Mouse (Mus musculus) small intestine, adult 2 months (tissue): ENCODE results near the gene Tomm6. TPM values are rescaled to one million over a fixed set of nuclear protein-coding genes. Genes with fewer than 3 reads are reported as not detected.

ENCODE experiments used
- H3K27ac ChIP-seq: fragments of 200-500 bp; 2 replicates; pipeline ENCODE4 v1.5.1; 2012; ENCODE audit warnings: low read depth, low read length, control low read depth, inconsistent platforms; ENCODE audit not compliant: insufficient read depth
- H3K27me3 ChIP-seq: fragments of 200-500 bp; 2 replicates; pipeline ENCODE4 v1.6.1; 2012; ENCODE audit warnings: mild to moderate bottlenecking, moderate library complexity, low read length, inconsistent platforms; ENCODE audit not compliant: control insufficient read depth, insufficient read depth
- H3K36me3 ChIP-seq: fragments of 200-500 bp; 2 replicates; pipeline ENCODE4 v1.6.1; 2012; ENCODE audit warnings: mild to moderate bottlenecking, low read length, control low read depth, inconsistent platforms; ENCODE audit not compliant: control insufficient read depth, insufficient read depth
- H3K4me1 ChIP-seq: fragments of 200-500 bp; 2 replicates; pipeline ENCODE4 v1.6.1; 2012; ENCODE audit warnings: low read length, inconsistent platforms, mixed read lengths; ENCODE audit not compliant: control insufficient read depth, insufficient read depth, insufficient read length
- H3K4me3 ChIP-seq: fragments of 200-500 bp; 2 replicates; pipeline ENCODE4 v1.5.1; 2012; ENCODE audit warnings: low read depth, mild to moderate bottlenecking, control low read depth, inconsistent platforms, low read length, moderate library complexity
- CTCF ChIP-seq: fragments of 200-500 bp; IDR thresholded peaks from 2 replicates; pipeline ENCODE4 v1.5.1; 2012; ENCODE audit warnings: low read depth, mild to moderate bottlenecking, control low read depth, inconsistent platforms, low read length, moderate library complexity, mixed read lengths; ENCODE audit not compliant: insufficient replicate concordance, insufficient read length; ENCODE audit errors: extremely low read depth
- POLR2A ChIP-seq: fragments of 200-500 bp; IDR thresholded peaks from 2 replicates; pipeline ENCODE4 v1.6.1; 2012; ENCODE audit warnings: low read depth, mild to moderate bottlenecking, control low read depth, inconsistent platforms, low read length, moderate library complexity
- WGBS: fragments of 180-500 bp; shearing (Covaris S2); methylation state at CpG from one replicate; pipeline ENCODE4 v1.1.7; 2018; 5-methylcytosine and 5-hydroxymethylcytosine counted together
- polyA plus RNA-seq: library from polyadenylated mRNA; depleted of rRNA; stranded (reverse); fragments of >200 nt; gene quantifications from 2 replicates; pipeline ENCODE4 v1.2.3, GENCODE M21; 2012; rRNA removed

Tomm6 gene
- 41.1 and 59.0 TPM in 2 replicates for polyA plus RNA-seq

- 0 out of 2 replicates have a peak, but pooled peaks have one; percentile 2 for TF ChIP-seq POLR2A
- no peak for TF ChIP-seq CTCF
- Histone ChIP-seq H3K36me3 (peaks cover 1% of the 10 kb centered on the region; the same call in 1 of the 2 replicates), H3K4me1 (peaks cover 6% of the 10 kb centered on the region), H3K27me3 (no peaks in the 10 kb centered on the region), H3K27ac (peak within 1 kb of the TSS; percentile 51; the same call in 1 of the 2 replicates), H3K4me3 (peak within 1 kb of the TSS; percentile 82)
- 1% methylated on average over 9 of the region's 9 CpGs for WGBS
These were observed at the start of gene Tomm6 for GRCm38 (mm10) chr17:47688344-47688607. Gene Tomm6 (minus strand): TSS chr17:47688386.

GRCm38 (mm10) chr17:47737271-47738065 lies 49.3 kb upstream of the Tomm6 start:
- Histone ChIP-seq H3K27ac (peak overlapping the region; percentile 87), H3K4me1 (peaks cover 16% of the 10 kb centered on the region), H3K27me3 (no peaks in the 10 kb centered on the region), H3K4me3 (peak overlapping the region; percentile 98), H3K36me3 (no peaks in the 10 kb centered on the region)
- WGBS: under 1% methylated on average over 49 of the region's 60 CpGs
- 0 out of 2 replicates have a peak, but pooled peaks have one; percentile 10 for TF ChIP-seq POLR2A
- TF ChIP-seq CTCF: no peak

GRCm38 (mm10) chr17:47736856-47737255 lies 48.7 kb upstream of the Tomm6 start, which contains the start of gene Tfeb:
Gene Tfeb (plus strand): TSS chr17:47737030.
- TF ChIP-seq POLR2A (peak; percentile 77; the same call in 1 of the 2 replicates), CTCF (peak; percentile 91)
- Histone ChIP-seq H3K27me3 (no peaks in the 10 kb centered on the region), H3K27ac (peak within 1 kb of the TSS; percentile 87), H3K4me3 (peak within 1 kb of the TSS; percentile 98), H3K4me1 (peaks cover 16% of the 10 kb centered on the region), H3K36me3 (no peaks in the 10 kb centered on the region)
- WGBS: 2% methylated on average over 44 of the region's 47 CpGs

- Histone ChIP-seq H3K36me3 (no peaks in the 10 kb centered on the region), H3K4me3 (no peak overlapping the region), H3K4me1 (peaks cover 19% of the 10 kb centered on the region), H3K27me3 (no peaks in the 10 kb centered on the region), H3K27ac (no peak overlapping the region)
- TF ChIP-seq CTCF (no peak), POLR2A (no peak)
- 83% methylated on average over 14 of the region's 14 CpGs for WGBS
These were observed 47.4 kb upstream of the Tomm6 start for GRCm38 (mm10) chr17:47735553-47736100.

- peaks cover 5% of the 10 kb centered on the region; the same call in 1 of the 2 replicates for H3K4me1 ChIP-seq
- no peak overlapping the region for H3K27ac ChIP-seq
- WGBS: 33% methylated on average over 24 of the region's 24 CpGs
- H3K4me3 ChIP-seq: no peak overlapping the region
- no peaks in the 10 kb centered on the region for H3K27me3 ChIP-seq
- no peaks in the 10 kb centered on the region for H3K36me3 ChIP-seq
- no peak for TF ChIP-seq POLR2A
- no peak for TF ChIP-seq CTCF
These were observed 42.7 kb upstream of the Tomm6 start for GRCm38 (mm10) chr17:47730633-47731575.

- Histone ChIP-seq H3K4me3 (no peak within 1 kb of the TSS), H3K27me3 (no peaks in the 10 kb centered on the region), H3K4me1 (peaks cover 5% of the 10 kb centered on the region; the same call in 1 of the 2 replicates), H3K27ac (no peak within 1 kb of the TSS), H3K36me3 (no peaks in the 10 kb centered on the region)
- 45% methylated on average over 11 of the region's 11 CpGs for WGBS
- TF ChIP-seq POLR2A: no peak
- no peak for TF ChIP-seq CTCF
These were observed 38.4 kb upstream of the Tomm6 start, which contains the start of gene Pgc for GRCm38 (mm10) chr17:47726566-47726965. Gene Pgc (plus strand): TSS chr17:47726842.
